ENCODE assay signal across 19 mouse cellular contexts in genomic region chr1:66244910-66245309, GRCm38 (mm10).
DNase-seq lines count a peak whose midpoint lies in the region; TF ChIP-seq lines count a peak whose summit lies in the region.
"Had no signal": no experiment of that assay in that cellular context is flagged by ENCODE, and none has a peak within 500 bp of the region (broad histone marks: within the 10 kb centered on the region; RNA-seq: fewer than 3 reads in every experiment).

No protein-coding gene starts in this region.

- peak; percentile 10 for DNase-seq in lung, adult 2 months
- DNase-seq in lung, postnatal 4 days: no peak
- DNase-seq in brain, adult 2 months (ENCODE audit: low read depth, low spot score): peak; percentile 16
- peak; percentile 1 for DNase-seq in lung, postnatal 14 days
- DNase-seq in cerebellum, postnatal 14 days: no peak
- DNase-seq in heart, adult 18-20 months: no peak
- DNase-seq in frontal cortex, adult 2 months (ENCODE audit: extremely low spot score in 1 of 2, low spot score in 1 of 2): no peak
- DNase-seq: adrenal gland, adult 8-10 months; cerebellum, postnatal 25 days; gastrocnemius, adult 2 months; heart, adult 11 months; kidney, postnatal 36 days; right cerebral cortex, postnatal 25 days; thymus, adult 18-20 months had no signal

- no peak for TF ChIP-seq POLR2A in lung, adult 2 months (IDR thresholded peaks at IDR 0.05; ENCODE audit: borderline replicate concordance, extremely low read depth, low read depth, low read length)

- no peak for TF ChIP-seq CTCF in lung, adult 2 months (IDR thresholded peaks at IDR 0.05; ENCODE audit: insufficient read depth, low read length)

- no peaks in the 10 kb centered on the region for H3K4me1 ChIP-seq in lung, adult 2 months (ENCODE audit: control insufficient read depth, insufficient read depth, low read length)
- H3K4me1 ChIP-seq: limb, embryonic 15.5 days; lung, embryonic 15.5 days had no signal

- no peak overlapping the region for H3K4me3 ChIP-seq in lung, adult 2 months (replicated peaks; ENCODE audit: extremely low read depth, low read depth, low read length)
- H3K4me3 ChIP-seq: forebrain, embryonic 13.5 days; gastrocnemius, adult 2 months; hindbrain, embryonic 13.5 days; limb, embryonic 15.5 days; lung, embryonic 15.5 days; midbrain, embryonic 13.5 days had no signal

- WGBS in lung, adult 2 months: 60% methylated on average over 1 of the region's 1 CpGs

Comparison
In these comparisons a context has a peak if more than half of its experiments do, and no peak if none do; other contexts are left out.
1. DNase-seq: peak in lung, adult 2 months (single experiment), brain, adult 2 months (single experiment) and lung, postnatal 14 days (single experiment); none in lung, postnatal 4 days (0 of 2), cerebellum, postnatal 14 days (0 of 2), heart, adult 18-20 months (0 of 2) and frontal cortex, adult 2 months (0 of 2).